Mouse (Mus musculus) CH12.LX (cell line): ENCODE results near the gene Myod1.

Experiments used
- CTCF ChIP-seq, 2 experiments: IDR thresholded peaks in 1 of 2; conservative IDR thresholded peaks in 1 of 2; 2 replicates each; pipeline ENCODE4 v1.5.1; 2011 to 2012; ENCODE audit warnings: low read depth in 2 of 2, low read length in 2 of 2, improper control_type of control experiment in 1 of 2, inconsistent platforms in 1 of 2, mild to moderate bottlenecking in 1 of 2, moderate library complexity in 1 of 2
- HCFC1 ChIP-seq: IDR thresholded peaks from 2 replicates; pipeline ENCODE4 v1.6.1; 2012; ENCODE audit warnings: low read depth, mild to moderate bottlenecking, inconsistent platforms, low read length, improper control_type of control experiment
- IRF4 ChIP-seq: IDR thresholded peaks from 2 replicates; pipeline ENCODE4 v1.6.1; 2014; ENCODE audit warnings: low read depth, mild to moderate bottlenecking, inconsistent platforms, low read length, improper control_type of control experiment
- MAFK ChIP-seq: IDR thresholded peaks from 2 replicates; pipeline ENCODE4 v1.6.1; 2011; ENCODE audit warnings: low read length, improper control_type of control experiment; ENCODE audit not compliant: insufficient replicate concordance
- MAZ ChIP-seq: IDR thresholded peaks from 2 replicates; pipeline ENCODE4 v1.6.1; 2012; ENCODE audit warnings: low read depth, mild to moderate bottlenecking, inconsistent platforms, low read length, improper control_type of control experiment, moderate library complexity
- MXI1 ChIP-seq: IDR thresholded peaks from 2 replicates; pipeline ENCODE4 v1.6.1; 2011; ENCODE audit warnings: mild to moderate bottlenecking, low read depth, low read length, improper control_type of control experiment
- NELFE ChIP-seq: IDR thresholded peaks from 2 replicates; pipeline ENCODE4 v1.6.1; 2011; ENCODE audit warnings: low read depth, low read length, improper control_type of control experiment
- POLR2A ChIP-seq: IDR thresholded peaks from 2 replicates; pipeline ENCODE4 v1.6.1; 2011; ENCODE audit warnings: low read depth, mild to moderate bottlenecking, improper control_type of control experiment, low read length
- SMC3 ChIP-seq: IDR thresholded peaks from 2 replicates; pipeline ENCODE4 v1.6.1; 2011; ENCODE audit warnings: low read depth, low read length, improper control_type of control experiment
- USF1 ChIP-seq: IDR thresholded peaks from 2 replicates; pipeline ENCODE4 v1.6.1; 2014; ENCODE audit warnings: low read depth, mild to moderate bottlenecking, inconsistent platforms, low read length, improper control_type of control experiment
- ZKSCAN1 ChIP-seq: IDR thresholded peaks from 2 replicates; pipeline ENCODE4 v1.6.1; 2012; ENCODE audit warnings: low read depth, inconsistent platforms, low read length, improper control_type of control experiment, borderline replicate concordance

DNA sequence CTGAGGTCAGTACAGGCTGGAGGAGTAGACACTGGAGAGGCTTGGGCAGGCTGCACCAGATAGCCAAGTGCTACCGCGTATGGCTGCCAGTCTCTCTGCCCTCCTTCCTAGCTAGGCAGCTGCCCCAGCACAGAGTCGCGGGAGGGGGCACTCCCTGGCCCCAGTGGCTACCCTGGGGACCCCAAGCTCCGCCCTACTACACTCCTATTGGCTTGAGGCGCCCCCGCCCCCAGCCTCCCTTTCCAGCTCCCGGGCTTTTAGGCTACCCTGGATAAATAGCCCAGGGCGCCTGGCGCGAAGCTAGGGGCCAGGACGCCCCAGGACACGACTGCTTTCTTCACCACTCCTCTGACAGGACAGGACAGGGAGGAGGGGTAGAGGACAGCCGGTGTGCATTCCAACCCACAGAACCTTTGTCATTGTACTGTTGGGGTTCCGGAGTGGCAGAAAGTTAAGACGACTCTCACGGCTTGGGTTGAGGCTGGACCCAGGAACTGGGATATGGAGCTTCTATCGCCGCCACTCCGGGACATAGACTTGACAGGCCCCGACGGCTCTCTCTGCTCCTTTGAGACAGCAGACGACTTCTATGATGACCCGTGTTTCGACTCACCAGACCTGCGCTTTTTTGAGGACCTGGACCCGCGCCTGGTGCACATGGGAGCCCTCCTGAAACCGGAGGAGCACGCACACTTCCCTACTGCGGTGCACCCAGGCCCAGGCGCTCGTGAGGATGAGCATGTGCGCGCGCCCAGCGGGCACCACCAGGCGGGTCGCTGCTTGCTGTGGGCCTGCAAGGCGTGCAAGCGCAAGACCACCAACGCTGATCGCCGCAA is at the start of gene Myod1:
- TF ChIP-seq MAFK (no peak), HCFC1 (no peak), CTCF (conservative IDR thresholded peaks at IDR 0.05 in 1 of 2, IDR thresholded peaks at IDR 0.05 in 1 of 2; ENCODE audit: low read depth in 2 of 2, low read length in 2 of 2) (no peak), NELFE (no peak), POLR2A (no peak), IRF4 (no peak), SMC3 (no peak), USF1 (no peak), MAZ (no peak), MXI1 (no peak), ZKSCAN1 (no peak)
